Mouse (Mus musculus) Patski (cell line): ENCODE data around the gene Utrn. TPM values are rescaled to one million over a fixed set of nuclear protein-coding genes. Genes with fewer than 3 reads are reported as not detected.

ENCODE experiments used
- ATAC-seq: fragments of 100-300 bp; one replicate; pipeline ENCODE4 v1.8.0; 2021
- CTCF ChIA-PET: fragments of 350-600 bp; sonication (Branson Sonifier 250); formaldehyde crosslinking; loops from one replicate; lab custom pipeline; 2022; ENCODE audit warnings: inconsistent platforms; lab: Charles Lee
- POLR2A ChIA-PET: fragments of 350-600 bp; sonication (Branson Sonifier 250); formaldehyde crosslinking; loops from one replicate; lab custom pipeline; 2022; ENCODE audit warnings: antibody characterized with exemption, inconsistent platforms; lab: Charles Lee
- DNase-seq: peaks from one replicate; pipeline ENCODE4 v3.0.0-alpha.2; 2011; ENCODE audit warnings: low read depth, low spot score
- H3K27me3 ChIP-seq: fragments of 371-371 bp; one replicate; pipeline ENCODE4 v1.5.1; 2021
- CTCF ChIP-seq: fragments of 100-300 bp; IDR thresholded peaks from one replicate; pipeline ENCODE4 v1.5.1; 2021
- in situ Hi-C: fragments of 300-500 bp; cut with MboI; formaldehyde crosslinking; loops from 3 replicates; pipeline ENCODE4 v1.11.1; 2018; ENCODE audit warnings: low pct_unique_long_range_greater_than_20kb, mixed read lengths
- polyA plus RNA-seq: library from polyadenylated mRNA; unstranded; gene quantifications from one replicate; pipeline ENCODE4 v1.2.3, GENCODE M21; 2021

The Utrn gene
- polyA plus RNA-seq, 1 experiment from 2014 or later, result 40.9 TPM

DNA sequence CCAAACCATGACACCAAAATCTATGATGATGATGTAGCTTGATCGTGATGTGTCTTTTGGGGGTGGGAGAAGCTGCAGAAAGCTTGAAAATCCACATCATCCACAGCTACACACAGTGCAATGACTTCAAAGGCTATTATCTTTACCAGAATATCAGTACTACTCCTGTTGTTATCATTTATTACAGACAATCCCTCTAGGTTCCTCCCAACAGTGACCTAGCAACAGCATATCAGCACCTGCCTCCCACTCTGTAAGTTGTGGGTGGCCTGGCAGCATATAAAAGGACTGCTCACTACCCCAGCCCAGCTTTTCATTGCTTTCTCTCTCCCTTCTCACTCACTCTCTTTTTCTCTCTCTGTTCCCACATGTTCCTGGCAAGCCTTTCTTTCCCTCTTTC is 494.4 kb downstream of the Utrn start:
- ChIA-PET POLR2A (no interaction called here), CTCF (no interaction called here)
- H3K27me3 ChIP-seq, result no peaks in the 10 kb centered on the region
- ATAC-seq (no peak), DNase-seq (no peak)
- in situ Hi-C loops, result no loop called here
- TF ChIP-seq CTCF, result no peak

DNA sequence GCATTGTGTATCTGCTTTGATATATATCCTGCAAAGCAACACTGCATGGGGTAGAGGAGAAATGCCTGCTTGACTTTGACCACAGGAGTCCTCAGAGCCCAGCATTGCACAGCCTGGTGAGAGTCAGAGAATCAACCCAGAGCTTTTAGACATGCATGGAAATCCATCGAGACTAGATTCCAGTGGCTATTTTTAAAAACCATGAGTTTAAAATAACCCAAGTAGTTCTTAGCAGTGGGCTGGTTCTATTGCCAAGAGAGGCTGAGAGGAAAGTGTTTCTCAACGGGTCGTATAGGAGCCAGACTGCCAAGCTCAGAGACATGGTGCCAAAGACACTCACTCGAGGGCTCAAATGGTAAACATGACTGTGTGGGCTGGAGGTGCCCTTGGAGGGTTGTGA is 514.6 kb downstream of the Utrn start:
- no peak for ATAC-seq
- H3K27me3 ChIP-seq, result no peaks in the 10 kb centered on the region
- no peak for TF ChIP-seq CTCF
- in situ Hi-C loops, result no loop called here
- ChIA-PET CTCF (no interaction called here), POLR2A (no interaction called here)
- no peak for DNase-seq

DNA sequence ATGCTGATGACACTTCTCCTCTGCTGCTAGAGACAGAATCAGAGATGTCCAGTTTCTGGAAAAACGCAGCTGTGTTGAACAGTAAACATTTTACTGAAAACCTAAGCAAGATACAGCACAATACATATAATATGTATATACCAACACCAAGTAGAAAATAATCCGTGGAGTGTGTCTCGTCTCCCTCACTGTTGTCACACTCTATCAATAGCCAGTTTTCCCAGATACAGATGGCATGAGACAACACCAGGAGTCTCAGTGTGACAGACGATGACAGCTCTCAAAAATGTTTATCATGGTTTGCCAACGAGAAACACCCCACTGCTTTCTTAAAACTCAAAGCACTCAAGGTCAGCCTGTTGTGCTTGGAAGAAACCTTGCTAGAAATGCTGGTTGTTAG is 515.1 kb downstream of the Utrn start:
- ChIA-PET POLR2A (no interaction called here), CTCF (no interaction called here)
- DNase-seq, result no peak
- ATAC-seq, result no peak
- no peaks in the 10 kb centered on the region for H3K27me3 ChIP-seq
- in situ Hi-C loops, result no loop called here
- TF ChIP-seq CTCF, result no peak

DNA sequence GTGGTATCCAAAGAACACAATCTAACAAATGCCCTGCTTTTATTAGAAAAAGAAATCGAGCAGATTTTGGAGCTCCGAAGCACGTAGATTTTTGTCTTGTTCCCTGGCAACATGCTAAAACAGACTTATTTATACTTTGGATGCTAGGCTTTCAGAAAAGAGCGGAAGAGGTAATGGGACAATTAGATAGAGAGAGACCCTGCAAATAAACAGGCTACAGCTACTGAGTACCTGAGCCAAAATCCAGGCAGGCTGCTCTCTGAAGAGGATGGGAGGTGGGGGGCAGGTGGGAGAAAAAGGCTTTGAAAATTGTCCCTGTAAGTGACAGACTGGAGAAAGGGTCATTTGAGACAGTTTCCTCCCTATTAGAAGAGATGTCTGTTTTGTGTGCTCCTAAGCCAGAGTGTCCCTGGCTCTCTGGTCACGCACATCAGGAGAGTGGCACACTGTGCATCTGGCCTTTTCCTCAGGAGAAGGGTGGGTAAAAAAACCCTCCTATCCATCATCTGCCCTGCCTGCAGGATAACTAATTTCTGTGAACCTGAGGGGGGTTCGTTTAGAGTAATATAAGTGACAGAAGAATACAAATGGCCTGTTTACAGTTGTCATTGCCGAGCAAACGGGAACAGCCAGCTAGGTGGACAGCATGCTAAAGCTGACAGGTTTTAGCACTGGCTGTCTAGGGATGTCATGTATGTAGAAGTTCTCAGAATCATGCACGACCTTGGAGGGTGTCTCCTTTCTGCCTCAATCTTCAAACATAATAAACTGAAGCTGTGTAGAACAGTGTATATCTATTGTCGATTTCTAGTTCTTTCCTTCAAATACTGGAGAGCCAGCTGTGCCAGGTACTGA is 529.2 kb downstream of the Utrn start:
- no peak for TF ChIP-seq CTCF
- DNase-seq (no peak), ATAC-seq (no peak)
- ChIA-PET CTCF (interaction anchor here (1.0 kb wide), 1 partner anchor 24 kb away, joined by 3 read pairs; no protein-coding TSS in a partner anchor), POLR2A (no interaction called here)
- in situ Hi-C loops, result no loop called here
- peaks cover 8% of the 10 kb centered on the region for H3K27me3 ChIP-seq

DNA sequence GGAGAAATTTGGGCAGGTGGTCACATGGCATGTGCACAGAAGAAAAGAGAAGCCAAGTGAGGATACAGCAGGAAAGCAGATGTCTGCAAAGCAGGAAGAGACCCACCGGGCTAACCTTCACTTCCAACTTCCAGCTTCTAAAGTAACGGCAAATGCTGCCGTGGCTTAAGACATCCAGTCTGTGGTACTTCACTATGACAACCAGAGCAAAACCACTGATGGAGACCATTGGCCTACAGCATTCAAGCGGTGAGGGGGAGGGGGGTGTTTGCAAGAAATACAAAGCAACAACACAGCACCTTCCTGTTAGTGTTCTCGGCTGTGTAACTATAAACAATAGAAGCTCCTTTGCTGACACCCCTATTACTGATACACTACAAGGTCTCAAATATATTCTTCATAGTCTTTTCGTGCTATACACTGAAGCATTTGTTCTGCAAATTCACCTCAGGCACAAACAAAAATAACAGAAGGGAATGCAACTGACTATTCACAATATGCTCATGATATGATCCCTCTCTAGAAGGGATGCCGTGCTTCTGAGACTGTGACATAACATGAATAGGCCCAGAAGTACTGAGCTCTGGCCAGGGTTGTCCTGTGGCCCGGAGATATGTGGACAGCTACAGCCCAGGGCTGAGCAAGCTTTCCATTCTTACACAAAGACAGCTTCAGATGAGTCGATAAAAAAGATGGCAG is 530.0 kb downstream of the Utrn start:
- DNase-seq, result no peak
- ChIA-PET POLR2A (interaction anchor here (0.6 kb wide), 1 partner anchor 459 kb away, joined by 3 read pairs; no protein-coding TSS in a partner anchor), CTCF (interaction anchor here (1.0 kb wide), 1 partner anchor 23 kb away, joined by 3 read pairs; no protein-coding TSS in a partner anchor)
- no peak for TF ChIP-seq CTCF
- H3K27me3 ChIP-seq, result peaks cover 8% of the 10 kb centered on the region
- in situ Hi-C loops, result no loop called here
- no peak for ATAC-seq

Other genes starting within 250 kb of the Utrn start
- gene Stx11, start 94.9 kb upstream of the Utrn start, polyA plus RNA-seq, result 4.2 TPM
- gene Sf3b5, start 136.0 kb upstream of the Utrn start, polyA plus RNA-seq, result 17.3 TPM
- 0.73 TPM for gene Plagl1, start 191.1 kb upstream of the Utrn start, polyA plus RNA-seq